Mouse (Mus musculus): Measurements from ENCODE around the gene Eif2ak3. TPM values are rescaled to one million over a fixed set of nuclear protein-coding genes. Genes with fewer than 3 reads are reported as not detected.
A peak's percentile ranks its signal among the peaks of the same experiment; 100 is the strongest.

Eif2ak3 gene
- polyA plus RNA-seq, 1 experiment: 3.3 TPM

- no peaks in the 10 kb centered on the region for H3K36me3 ChIP-seq (ENCODE audit: control insufficient read depth, insufficient read depth)
- H3K79me2 ChIP-seq (ENCODE audit: control insufficient read depth, insufficient read depth): no peaks in the 10 kb centered on the region
- H3K4me3 ChIP-seq: no peak overlapping the region
- peak overlapping the region; percentile 65 for H3K4me2 ChIP-seq (ENCODE audit: low read depth)
- no peak overlapping the region for H3ac ChIP-seq (ENCODE audit: control insufficient read depth, insufficient read length)
- TF ChIP-seq USF1 (IDR thresholded peaks at IDR 0.05; ENCODE audit: low read depth) (no peak), REST (IDR thresholded peaks at IDR 0.05; ENCODE audit: insufficient read depth, insufficient read length) (no peak), POLR2AphosphoS2 (IDR thresholded peaks at IDR 0.05; ENCODE audit: insufficient read length, low read depth) (no peak), MYOD1 (IDR thresholded peaks at IDR 0.05; ENCODE audit: control insufficient read depth in 1 of 3, insufficient read length in 2 of 3, low read depth in 2 of 3) (no peak), TCF3 (IDR thresholded peaks at IDR 0.05; ENCODE audit: insufficient read length, low read depth) (no peak), MYOG (IDR thresholded peaks at IDR 0.05; ENCODE audit: control insufficient read depth in 1 of 3, insufficient read depth in 1 of 3, insufficient read length in 2 of 3, low read depth in 2 of 3) (no peak), SRF (IDR thresholded peaks at IDR 0.05; ENCODE audit: control insufficient read depth, insufficient read length, low read depth) (no peak), E2F4 (IDR thresholded peaks at IDR 0.05; ENCODE audit: insufficient read depth) (no peak), CEBPB (IDR thresholded peaks at IDR 0.05; ENCODE audit: insufficient read depth, poor library complexity, severe bottlenecking) (no peak), MAX (IDR thresholded peaks at IDR 0.05; ENCODE audit: low read depth) (no peak), TCF12 (IDR thresholded peaks at IDR 0.05; ENCODE audit: insufficient read depth, poor library complexity, severe bottlenecking) (no peak), POLR2A (IDR thresholded peaks at IDR 0.05; ENCODE audit: insufficient read length, low read depth) (no peak)
- H3K27me3 ChIP-seq (ENCODE audit: control insufficient read depth, insufficient read depth, insufficient read length): peaks cover 8% of the 10 kb centered on the region
Measured at GRCm38 (mm10) chr6:70805267-70805666, 39.0 kb upstream of the Eif2ak3 start.

GRCm38 (mm10) chr6:70805820-70806513, 38.3 kb upstream of the Eif2ak3 start:
- Histone ChIP-seq H3K4me2 (ENCODE audit: low read depth) (peak overlapping the region; percentile 59), H3K4me3 (no peak overlapping the region), H3K27me3 (ENCODE audit: control insufficient read depth, insufficient read depth, insufficient read length) (peaks cover 8% of the 10 kb centered on the region), H3ac (ENCODE audit: control insufficient read depth, insufficient read length) (no peak overlapping the region), H3K79me2 (ENCODE audit: control insufficient read depth, insufficient read depth) (no peaks in the 10 kb centered on the region), H3K36me3 (ENCODE audit: control insufficient read depth, insufficient read depth) (no peaks in the 10 kb centered on the region)
- no peak for TF ChIP-seq POLR2AphosphoS2 (IDR thresholded peaks at IDR 0.05; ENCODE audit: insufficient read length, low read depth)
- TF ChIP-seq TCF3 (IDR thresholded peaks at IDR 0.05; ENCODE audit: insufficient read length, low read depth): no peak
- TF ChIP-seq MYOD1 (IDR thresholded peaks at IDR 0.05; ENCODE audit: control insufficient read depth in 1 of 3, insufficient read length in 2 of 3, low read depth in 2 of 3): no peak
- TF ChIP-seq CEBPB (IDR thresholded peaks at IDR 0.05; ENCODE audit: insufficient read depth, poor library complexity, severe bottlenecking): no peak
- TF ChIP-seq USF1 (IDR thresholded peaks at IDR 0.05; ENCODE audit: low read depth): no peak
- TF ChIP-seq E2F4 (IDR thresholded peaks at IDR 0.05; ENCODE audit: insufficient read depth): no peak
- TF ChIP-seq MAX (IDR thresholded peaks at IDR 0.05; ENCODE audit: low read depth): no peak
- TF ChIP-seq MYOG (IDR thresholded peaks at IDR 0.05; ENCODE audit: control insufficient read depth in 1 of 3, insufficient read depth in 1 of 3, insufficient read length in 2 of 3, low read depth in 2 of 3): no peak
- no peak for TF ChIP-seq SRF (IDR thresholded peaks at IDR 0.05; ENCODE audit: control insufficient read depth, insufficient read length, low read depth)

- Histone ChIP-seq H3ac (ENCODE audit: control insufficient read depth, insufficient read length) (no peak overlapping the region), H3K27me3 (ENCODE audit: control insufficient read depth, insufficient read depth, insufficient read length) (peaks cover 8% of the 10 kb centered on the region), H3K4me2 (ENCODE audit: low read depth) (no peak overlapping the region), H3K36me3 (ENCODE audit: control insufficient read depth, insufficient read depth) (no peaks in the 10 kb centered on the region), H3K79me2 (ENCODE audit: control insufficient read depth, insufficient read depth) (no peaks in the 10 kb centered on the region), H3K4me3 (no peak overlapping the region)
- TF ChIP-seq POLR2A (IDR thresholded peaks at IDR 0.05; ENCODE audit: insufficient read length, low read depth) (no peak), TCF12 (IDR thresholded peaks at IDR 0.05; ENCODE audit: insufficient read depth, poor library complexity, severe bottlenecking) (no peak), REST (IDR thresholded peaks at IDR 0.05; ENCODE audit: insufficient read depth, insufficient read length) (no peak)
Measured at GRCm38 (mm10) chr6:70806514-70806912, 37.8 kb upstream of the Eif2ak3 start.

- Histone ChIP-seq H3K79me2 (ENCODE audit: control insufficient read depth, insufficient read depth) (no peaks in the 10 kb centered on the region), H3ac (ENCODE audit: control insufficient read depth, insufficient read length) (no peak overlapping the region)
- no peak for TF ChIP-seq SRF (IDR thresholded peaks at IDR 0.05; ENCODE audit: control insufficient read depth, insufficient read length, low read depth)
- TF ChIP-seq MAX (IDR thresholded peaks at IDR 0.05; ENCODE audit: low read depth): no peak
- no peak for TF ChIP-seq REST (IDR thresholded peaks at IDR 0.05; ENCODE audit: insufficient read depth, insufficient read length)
- no peak for TF ChIP-seq POLR2AphosphoS2 (IDR thresholded peaks at IDR 0.05; ENCODE audit: insufficient read length, low read depth)
- TF ChIP-seq TCF12 (IDR thresholded peaks at IDR 0.05; ENCODE audit: insufficient read depth, poor library complexity, severe bottlenecking): no peak
- TF ChIP-seq POLR2A (IDR thresholded peaks at IDR 0.05; ENCODE audit: insufficient read length, low read depth): no peak
- no peak for TF ChIP-seq MYOD1 (IDR thresholded peaks at IDR 0.05; ENCODE audit: control insufficient read depth in 1 of 3, insufficient read length in 2 of 3, low read depth in 2 of 3)
- TF ChIP-seq E2F4 (IDR thresholded peaks at IDR 0.05; ENCODE audit: insufficient read depth): no peak
- no peak for TF ChIP-seq MYOG (IDR thresholded peaks at IDR 0.05; ENCODE audit: control insufficient read depth in 1 of 3, insufficient read depth in 1 of 3, insufficient read length in 2 of 3, low read depth in 2 of 3)
- no peak for TF ChIP-seq CEBPB (IDR thresholded peaks at IDR 0.05; ENCODE audit: insufficient read depth, poor library complexity, severe bottlenecking)
- TF ChIP-seq USF1 (IDR thresholded peaks at IDR 0.05; ENCODE audit: low read depth): no peak
- no peak for TF ChIP-seq TCF3 (IDR thresholded peaks at IDR 0.05; ENCODE audit: insufficient read length, low read depth)
Measured at GRCm38 (mm10) chr6:70810524-70810923, 33.8 kb upstream of the Eif2ak3 start.

More at GRCm38 (mm10) chr6:70810524-70810923, 33.8 kb upstream of the Eif2ak3 start:
- H3K27me3 ChIP-seq (ENCODE audit: control insufficient read depth, insufficient read depth, insufficient read length): no peaks in the 10 kb centered on the region
- H3K4me3 ChIP-seq: no peak overlapping the region
- H3K4me2 ChIP-seq (ENCODE audit: low read depth): no peak overlapping the region
- no peaks in the 10 kb centered on the region for H3K36me3 ChIP-seq (ENCODE audit: control insufficient read depth, insufficient read depth)

Data from myocyte (in vitro differentiated cells).